Mouse (Mus musculus) megakaryocyte progenitor cell, adult 5-6 weeks (primary cell): Measurements from ENCODE around the gene Cish. TPM values are rescaled to one million over a fixed set of nuclear protein-coding genes. Genes with fewer than 3 reads are reported as not detected.

Experiments used
- ATAC-seq: replicated peaks from 2 replicates; pipeline ENCODE4 v1.8.0; 2016; ENCODE audit warnings: mild to moderate bottlenecking, moderate TSS enrichment, inconsistent platforms; ENCODE audit not compliant: poor library complexity
- total RNA-seq, 2 experiments: library from RNA; stranded (forward) in 1 of 2; stranded (reverse) in 1 of 2; fragments of 157-497, 149-512 nt in 1 of 2; fragments of 200-1000 nt in 1 of 2; gene quantifications; 2 replicates each; pipeline versions ENCODE4 v1.2.3 to v1.2.4; 2015 to 2017

Cish gene
- total RNA-seq, 2 experiments from 2014 or later: 0.21 to 0.86 TPM

GRCm38 (mm10) chr9:107275710-107276109, 20.1 kb upstream of the Cish start:
- ATAC-seq: no peak

GRCm38 (mm10) chr9:107277603-107278002, 18.2 kb upstream of the Cish start:
- no peak for ATAC-seq

DNA sequence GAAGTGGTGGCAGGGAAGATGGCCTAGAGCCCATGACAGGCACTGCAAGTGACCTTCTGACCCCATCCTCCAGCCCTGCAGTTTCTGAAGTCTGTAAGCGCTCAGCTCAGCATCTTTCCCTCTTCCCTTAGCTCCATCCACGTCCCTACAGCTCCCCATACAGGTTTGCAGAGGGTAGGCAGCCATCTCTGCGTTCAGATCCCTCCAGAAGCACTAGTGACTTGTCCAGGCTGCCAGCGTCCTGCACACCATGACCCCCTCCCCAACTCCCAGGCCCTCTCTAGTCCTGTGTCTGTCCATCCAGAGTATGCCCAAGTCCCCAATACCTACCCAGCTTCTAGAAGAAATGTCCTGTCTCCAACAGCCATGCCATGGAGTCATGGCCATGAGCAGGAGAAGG, 17.7 kb upstream of the Cish start:
- no peak for ATAC-seq

- ATAC-seq: no peak
These were observed 17.1 kb upstream of the Cish start for GRCm38 (mm10) chr9:107278527-107279377.

GRCm38 (mm10) chr9:107279378-107280321, 16.2 kb upstream of the Cish start:
- ATAC-seq: peak; percentile 30

- ATAC-seq: peak; percentile 68
These were observed 15.4 kb upstream of the Cish start for GRCm38 (mm10) chr9:107280322-107281027.

GRCm38 (mm10) chr9:107281241-107281987, 14.4 kb upstream of the Cish start:
- ATAC-seq: no peak

GRCm38 (mm10) chr9:107282951-107283350, 12.9 kb upstream of the Cish start:
- peak; percentile 14 for ATAC-seq

GRCm38 (mm10) chr9:107285009-107285408, 10.8 kb upstream of the Cish start:
- ATAC-seq: peak; percentile 20

DNA sequence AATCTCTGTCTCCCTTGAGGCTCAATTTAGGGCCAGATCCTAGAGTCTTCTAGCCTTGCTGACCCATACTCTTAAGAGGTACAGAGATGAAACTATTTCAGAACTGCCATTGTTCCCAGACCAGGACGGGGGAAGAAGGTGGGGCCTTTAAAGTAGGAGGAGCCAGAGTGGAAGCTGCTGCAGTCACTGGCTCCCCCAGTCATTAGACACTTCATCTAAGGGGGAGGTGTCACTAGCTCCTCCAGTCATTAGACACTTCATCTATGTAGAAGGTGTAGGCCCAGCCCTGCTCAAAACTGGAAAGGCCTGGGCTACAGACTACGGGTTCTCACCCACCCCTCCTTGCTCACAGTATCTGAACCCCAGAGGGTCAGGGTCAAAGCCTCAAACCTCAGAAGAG, 8.5 kb upstream of the Cish start:
- ATAC-seq: peak; percentile 42

DNA sequence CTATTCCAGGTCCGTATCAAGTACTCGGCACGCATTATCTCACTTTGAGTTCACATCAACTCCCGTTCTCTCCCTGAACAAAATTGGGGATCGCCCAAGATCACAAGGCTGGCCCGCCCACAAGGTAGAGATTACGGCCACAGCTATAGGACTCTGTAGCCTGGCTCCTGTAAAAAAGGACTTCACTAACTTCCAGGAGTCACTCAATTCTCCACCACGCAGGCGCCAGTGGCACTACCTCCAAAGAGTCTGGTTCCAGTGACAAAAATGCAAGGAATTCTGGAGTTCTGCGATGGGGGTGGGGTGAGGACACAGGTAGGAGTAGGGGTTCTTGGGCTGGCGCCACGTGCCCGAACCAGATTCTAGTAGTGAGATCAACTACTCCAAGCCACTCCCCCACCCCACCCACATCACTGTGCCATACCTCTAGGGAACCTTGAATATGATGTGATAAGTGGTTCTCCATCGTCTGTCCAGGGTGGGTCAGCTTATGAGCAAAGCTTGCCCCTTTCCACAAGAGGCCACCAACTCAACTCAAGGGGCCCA, 7.6 kb upstream of the Cish start:
- ATAC-seq: no peak

GRCm38 (mm10) chr9:107288711-107289110, 7.1 kb upstream of the Cish start:
- ATAC-seq: peak; percentile 55

DNA sequence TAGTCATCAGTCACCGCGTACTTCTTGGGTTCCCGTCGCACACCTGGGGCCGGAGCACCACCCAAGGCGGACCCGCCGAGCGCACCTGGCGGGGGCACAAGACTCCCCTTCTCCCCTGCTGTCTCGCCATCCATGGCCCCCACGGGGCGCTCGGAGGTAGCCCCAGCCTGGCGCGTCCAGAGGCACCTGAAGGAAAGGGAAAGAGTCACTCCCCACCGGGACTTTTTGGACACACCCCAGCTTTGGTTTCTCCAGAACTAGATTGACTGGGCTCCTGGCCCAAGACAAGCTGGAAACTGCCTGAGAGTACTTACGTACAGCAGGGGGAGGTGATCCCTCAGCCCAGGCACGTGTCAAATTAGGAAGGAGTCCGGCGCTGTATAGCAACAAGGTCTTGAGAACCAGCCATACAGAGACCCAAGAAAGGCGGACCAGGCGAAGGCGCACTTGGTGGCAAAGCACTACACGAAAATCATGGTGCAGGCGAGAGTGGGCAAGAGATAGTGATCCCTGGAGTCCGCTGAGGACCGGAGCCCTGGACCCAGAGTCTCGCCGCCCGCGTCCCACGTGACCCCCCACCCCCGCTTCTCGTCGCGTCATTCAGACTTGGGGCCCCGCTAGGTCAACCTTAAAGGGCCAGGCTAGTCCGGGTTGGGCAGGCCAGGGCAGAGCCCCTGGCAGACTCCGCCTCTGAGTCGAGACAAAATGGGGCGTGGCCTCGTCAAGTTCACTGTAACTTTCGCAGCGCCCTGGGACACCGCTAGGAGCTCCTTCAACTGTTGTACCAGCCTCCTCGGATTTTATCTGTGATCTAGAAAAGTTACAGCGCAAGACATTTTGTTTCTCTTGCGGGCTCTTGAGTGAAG, 6.4 kb upstream of the Cish start, which contains the start of gene Mapkapk3:
Gene Mapkapk3, minus strand, starts transcription at position 667 of the 866 bp plus-strand sequence.
- ATAC-seq: peak; percentile 59

- peak; percentile 43 for ATAC-seq
These were observed 4.9 kb upstream of the Cish start for GRCm38 (mm10) chr9:107290897-107291296.

DNA sequence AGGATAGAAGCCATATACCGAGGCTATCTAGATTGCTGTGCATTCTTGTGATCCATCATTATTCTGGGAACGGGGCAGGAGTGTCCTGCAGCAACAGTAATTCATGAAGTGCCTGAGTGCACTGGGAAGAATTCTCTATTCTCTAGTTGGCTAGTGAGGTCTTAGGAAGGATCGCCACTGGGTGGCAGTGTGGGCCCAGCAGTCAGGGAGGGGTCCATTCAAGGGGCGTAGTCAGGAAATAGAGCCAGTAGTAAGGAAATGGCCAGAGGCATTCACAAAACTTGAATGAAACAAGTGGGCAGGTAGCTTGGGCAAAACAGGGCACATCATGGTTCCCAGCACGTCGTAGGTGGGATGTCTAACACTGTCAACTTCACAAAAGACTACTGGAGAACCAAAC, 1.6 kb upstream of the Cish start:
- peak; percentile 40 for ATAC-seq

- peak; percentile 10 for ATAC-seq
These were observed 210 bp upstream of the Cish start for GRCm38 (mm10) chr9:107295616-107296015.

- ATAC-seq: peak; percentile 2; the same call in 1 of the 2 replicates
These were observed 215 bp downstream of the Cish start for GRCm38 (mm10) chr9:107296041-107296440.

DNA sequence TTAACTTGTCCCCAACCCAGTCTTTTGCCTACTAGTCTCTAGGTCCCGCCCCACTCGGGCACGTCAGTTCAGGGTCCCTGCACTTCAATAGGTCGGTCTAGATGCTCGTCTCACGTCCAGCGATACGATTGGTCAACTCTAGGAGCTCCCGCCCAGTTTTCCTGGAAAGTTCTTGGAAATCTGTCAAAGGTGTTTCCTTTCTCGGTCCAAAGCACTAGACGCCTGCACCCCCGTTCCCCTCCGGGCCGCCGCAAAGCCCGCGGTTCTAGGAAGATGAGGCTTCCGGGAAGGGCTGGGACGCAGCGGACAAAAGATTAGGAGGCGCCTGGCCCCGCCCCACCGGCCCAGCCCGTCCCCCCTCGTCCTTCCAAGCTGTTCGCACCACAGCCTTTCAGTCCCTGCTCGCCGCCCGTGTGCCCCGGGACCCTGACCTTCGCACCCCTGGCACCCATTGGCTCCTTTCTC, 707 bp downstream of the Cish start:
- peak; percentile 82 for ATAC-seq

- ATAC-seq: no peak
These were observed 1.2 kb downstream of the Cish start for GRCm38 (mm10) chr9:107297059-107297458.
